Mouse (Mus musculus) liver, postnatal 0 days (tissue): ENCODE data around the gene Chmp6.

Experiments
- CTCF ChIP-seq: sonication (generic); IDR thresholded peaks from 2 replicates; pipeline ENCODE4 v1.5.1; 2016; ENCODE audit warnings: antibody characterized with exemption, low read depth
- EP300 ChIP-seq: IDR thresholded peaks from 2 replicates; pipeline ENCODE4 v1.6.1; 2016; ENCODE audit warnings: antibody characterized with exemption, low read depth, mild to moderate bottlenecking

- no peak for TF ChIP-seq EP300
- no peak; the same call in 1 of the 2 replicates for TF ChIP-seq CTCF
These were observed 29.6 kb downstream of the Chmp6 start, which contains the start of gene Baiap2 for GRCm38 (mm10) chr11:119942727-119943427.
